Mouse (Mus musculus) kidney, postnatal 25 days (tissue): ENCODE results near the gene Trp53bp2.

ENCODE experiments used
- DNase-seq, 2 experiments: peaks; one replicate each; pipeline ENCODE4 v3.0.0; 2021; ENCODE audit warnings: mixed read lengths in 2 of 2

The Trp53bp2 gene

GRCm38 (mm10) chr1:182409401-182410173, 615 bp downstream of the Trp53bp2 start:
- DNase-seq = peak; percentile 45 to 47

GRCm38 (mm10) chr1:182412586-182413270, 3.8 kb downstream of the Trp53bp2 start:
- DNase-seq = no peak

GRCm38 (mm10) chr1:182419481-182419880, 10.5 kb downstream of the Trp53bp2 start:
- no peak for DNase-seq

- no peak for DNase-seq
Observed at GRCm38 (mm10) chr1:182424274-182424673, 15.3 kb downstream of the Trp53bp2 start.

GRCm38 (mm10) chr1:182425176-182425575, 16.2 kb downstream of the Trp53bp2 start:
- no peak for DNase-seq

GRCm38 (mm10) chr1:182426444-182426843, 17.5 kb downstream of the Trp53bp2 start:
- DNase-seq = peak in 1 of 2 experiments; percentile 54

GRCm38 (mm10) chr1:182427426-182427825, 18.5 kb downstream of the Trp53bp2 start:
- DNase-seq = peak; percentile 64 to 76

- peak; percentile 51 to 72 for DNase-seq
Observed at GRCm38 (mm10) chr1:182429826-182430225, 20.9 kb downstream of the Trp53bp2 start.

- DNase-seq = no peak
Observed at GRCm38 (mm10) chr1:182430676-182431075, 21.7 kb downstream of the Trp53bp2 start.

- DNase-seq = no peak
Observed at GRCm38 (mm10) chr1:182432059-182432458, 23.1 kb downstream of the Trp53bp2 start.

- no peak for DNase-seq
Observed at GRCm38 (mm10) chr1:182436746-182437145, 27.8 kb downstream of the Trp53bp2 start.

- peak; percentile 93 for DNase-seq
Observed at GRCm38 (mm10) chr1:182439546-182440222, 30.7 kb downstream of the Trp53bp2 start.

- DNase-seq = peak in 1 of 2 experiments; percentile 44
Observed at GRCm38 (mm10) chr1:182441791-182442473, 33.0 kb downstream of the Trp53bp2 start.

- DNase-seq = peak; percentile 65 to 83
Observed at GRCm38 (mm10) chr1:182444116-182444515, 35.1 kb downstream of the Trp53bp2 start.

GRCm38 (mm10) chr1:182448276-182449035, 39.5 kb downstream of the Trp53bp2 start:
- no peak for DNase-seq

- DNase-seq = peak; percentile 44 to 72
Observed at GRCm38 (mm10) chr1:182452473-182452872, 43.5 kb downstream of the Trp53bp2 start.

- no peak for DNase-seq
Observed at GRCm38 (mm10) chr1:182455080-182455479, 46.1 kb downstream of the Trp53bp2 start.

GRCm38 (mm10) chr1:182458556-182458955, 49.6 kb downstream of the Trp53bp2 start:
- no peak for DNase-seq

GRCm38 (mm10) chr1:182459436-182459835, 50.5 kb downstream of the Trp53bp2 start:
- no peak for DNase-seq

- no peak for DNase-seq
Observed at GRCm38 (mm10) chr1:182460291-182461244, 51.6 kb downstream of the Trp53bp2 start.

- DNase-seq = peak in 1 of 2 experiments; percentile 66
Observed at GRCm38 (mm10) chr1:182461261-182461660, 52.3 kb downstream of the Trp53bp2 start.
